Mouse (Mus musculus): Measurements from ENCODE around the gene Rxra. TPM values are rescaled to one million over a fixed set of nuclear protein-coding genes. Genes with fewer than 3 reads are reported as not detected.

Rxra gene
- polyA plus RNA-seq, 1 experiment, result 4.9 TPM

DNA sequence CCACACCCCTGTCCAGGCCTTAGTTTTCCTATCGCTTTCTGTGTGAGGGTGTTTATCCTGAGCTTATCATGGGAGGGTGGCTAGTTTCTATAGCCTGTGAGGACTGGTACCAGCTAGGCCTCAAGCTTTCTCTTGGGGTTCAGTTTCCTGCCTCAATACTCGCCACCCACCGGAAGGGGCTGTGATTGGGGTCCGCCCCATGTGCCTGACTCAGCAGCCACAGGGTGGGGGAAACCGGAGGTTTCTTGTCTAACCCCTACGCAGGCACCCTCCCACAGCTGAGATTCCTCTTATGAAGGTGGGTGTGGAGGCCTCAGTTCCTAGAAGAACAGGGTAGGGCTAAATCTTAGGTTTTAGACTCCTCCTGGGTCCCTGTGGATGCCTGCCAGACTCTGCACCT, 17.4 kb downstream of the Rxra start:
- Histone ChIP-seq H3K4me1 (ENCODE audit: control insufficient read depth, insufficient read depth, low read length) (peaks cover 6% of the 10 kb centered on the region; the same call in 1 of the 2 replicates), H3K27ac (ENCODE audit: control insufficient read depth, insufficient read depth, low read depth, low read length, poor library complexity) (no peak overlapping the region; the same call in 1 of the 2 replicates), H3K4me3 (replicated peaks; ENCODE audit: control insufficient read depth, low read depth, low read length) (no peak overlapping the region)
- WGBS, result 11% methylated on average over 6 of the region's 6 CpGs
- no peak for TF ChIP-seq POLR2A (IDR thresholded peaks at IDR 0.05; ENCODE audit: borderline replicate concordance, control insufficient read depth, low read depth, low read length)
- no peak for TF ChIP-seq CTCF (IDR thresholded peaks at IDR 0.05; ENCODE audit: control insufficient read depth, insufficient read depth, low read length)

DNA sequence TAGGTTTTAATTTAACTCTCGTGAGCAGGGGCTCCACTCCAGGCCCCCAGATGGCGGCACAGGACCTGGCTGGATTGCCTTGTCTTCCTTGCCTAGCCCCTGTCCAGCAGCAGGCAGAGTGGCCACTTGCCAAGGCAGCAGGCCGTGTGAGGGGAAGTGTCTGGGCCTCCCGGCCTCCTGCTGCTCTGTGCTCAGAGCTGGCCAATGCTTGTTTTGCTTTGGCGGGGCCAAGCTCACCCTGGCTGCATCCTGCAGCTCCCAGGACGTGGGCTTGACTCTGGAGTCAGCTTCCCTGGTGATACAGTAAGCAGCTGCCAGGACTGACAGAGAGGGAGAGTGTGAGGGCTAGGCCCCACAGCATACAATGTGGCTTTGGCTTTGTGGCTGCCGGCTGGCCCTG, 23.3 kb downstream of the Rxra start:
- H3K4me3 ChIP-seq (replicated peaks; ENCODE audit: control insufficient read depth, low read depth, low read length), result no peak overlapping the region
- 42% methylated on average over 7 of the region's 7 CpGs for WGBS
- peaks cover 3% of the 10 kb centered on the region; the same call in 1 of the 2 replicates for H3K4me1 ChIP-seq (ENCODE audit: control insufficient read depth, insufficient read depth, low read length)
- no peak overlapping the region for H3K27ac ChIP-seq (ENCODE audit: control insufficient read depth, insufficient read depth, low read depth, low read length, poor library complexity)
- TF ChIP-seq POLR2A (IDR thresholded peaks at IDR 0.05; ENCODE audit: borderline replicate concordance, control insufficient read depth, low read depth, low read length) (no peak), CTCF (IDR thresholded peaks at IDR 0.05; ENCODE audit: control insufficient read depth, insufficient read depth, low read length) (no peak)

DNA sequence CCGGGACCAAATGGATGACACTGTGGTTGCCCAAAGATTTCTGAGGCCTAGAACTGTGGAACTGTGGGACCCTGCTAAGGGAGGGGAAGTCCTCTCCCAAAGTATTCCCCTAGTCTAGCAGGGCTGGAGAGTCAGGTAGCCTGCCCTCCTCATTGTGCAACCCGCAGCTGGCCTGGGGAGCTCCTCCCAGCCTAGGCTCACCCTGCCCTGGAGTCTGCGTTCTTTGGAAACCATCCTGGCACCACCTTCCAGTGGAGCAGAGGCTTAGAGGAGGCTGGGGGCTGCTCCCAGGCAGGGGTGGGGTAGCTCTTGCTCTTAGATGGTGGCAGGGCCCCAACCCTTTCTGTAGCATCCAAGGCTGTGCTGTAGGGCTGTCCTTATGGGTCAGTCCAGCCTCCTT, 26.0 kb downstream of the Rxra start:
- 66% methylated on average over 3 of the region's 3 CpGs for WGBS
- no peak overlapping the region for H3K27ac ChIP-seq (ENCODE audit: control insufficient read depth, insufficient read depth, low read depth, low read length, poor library complexity)
- H3K4me3 ChIP-seq (replicated peaks; ENCODE audit: control insufficient read depth, low read depth, low read length), result no peak overlapping the region
- TF ChIP-seq POLR2A (IDR thresholded peaks at IDR 0.05; ENCODE audit: borderline replicate concordance, control insufficient read depth, low read depth, low read length) (no peak), CTCF (IDR thresholded peaks at IDR 0.05; ENCODE audit: control insufficient read depth, insufficient read depth, low read length) (no peak)
- H3K4me1 ChIP-seq (ENCODE audit: control insufficient read depth, insufficient read depth, low read length), result peaks cover 3% of the 10 kb centered on the region; the same call in 1 of the 2 replicates

DNA sequence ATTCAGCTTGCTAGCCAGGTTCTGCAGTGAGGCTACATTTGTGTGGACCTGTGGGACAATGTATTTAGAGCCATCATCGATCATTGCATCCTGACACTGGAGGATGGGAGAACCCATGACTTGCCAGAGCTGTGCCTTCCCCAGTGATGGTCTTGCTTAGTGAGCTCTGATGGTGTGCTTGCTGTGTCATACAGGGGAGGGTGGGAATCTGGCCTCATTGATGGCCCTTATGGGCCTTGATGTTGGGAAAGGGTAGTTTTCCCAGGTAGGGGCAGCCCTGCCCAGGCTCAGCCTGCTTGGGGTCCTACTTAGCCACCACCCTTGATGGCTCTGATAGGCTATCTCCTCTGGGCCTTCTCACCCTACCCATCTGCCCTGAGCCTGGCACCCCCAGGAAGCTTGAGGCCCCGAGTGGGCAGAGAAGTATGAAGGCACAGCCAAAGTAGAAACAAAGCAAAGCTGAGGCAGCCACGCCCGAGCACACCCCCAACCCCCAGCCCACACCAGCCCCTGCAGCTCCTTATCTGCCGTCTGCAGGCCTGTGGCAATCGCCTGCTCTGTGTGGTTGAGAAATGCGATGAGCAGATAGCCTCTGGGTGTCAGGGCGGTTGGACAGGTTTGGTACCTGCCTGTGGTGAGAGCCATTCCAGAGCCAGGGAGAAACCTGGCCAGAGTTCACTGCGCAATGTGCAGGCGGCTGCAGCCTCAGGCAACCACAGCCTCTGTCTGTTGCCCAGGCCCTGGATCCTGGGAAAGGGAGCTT, 26.8 kb downstream of the Rxra start:
- peak; percentile 32; the same call in 1 of the 2 replicates for TF ChIP-seq POLR2A (IDR thresholded peaks at IDR 0.05; ENCODE audit: borderline replicate concordance, control insufficient read depth, low read depth, low read length)
- no peak for TF ChIP-seq CTCF (IDR thresholded peaks at IDR 0.05; ENCODE audit: control insufficient read depth, insufficient read depth, low read length)
- Histone ChIP-seq H3K4me3 (replicated peaks; ENCODE audit: control insufficient read depth, low read depth, low read length) (no peak overlapping the region), H3K27ac (ENCODE audit: control insufficient read depth, insufficient read depth, low read depth, low read length, poor library complexity) (no peak overlapping the region), H3K4me1 (ENCODE audit: control insufficient read depth, insufficient read depth, low read length) (peaks cover 3% of the 10 kb centered on the region; the same call in 1 of the 2 replicates)
- 24% methylated on average over 10 of the region's 10 CpGs for WGBS

DNA sequence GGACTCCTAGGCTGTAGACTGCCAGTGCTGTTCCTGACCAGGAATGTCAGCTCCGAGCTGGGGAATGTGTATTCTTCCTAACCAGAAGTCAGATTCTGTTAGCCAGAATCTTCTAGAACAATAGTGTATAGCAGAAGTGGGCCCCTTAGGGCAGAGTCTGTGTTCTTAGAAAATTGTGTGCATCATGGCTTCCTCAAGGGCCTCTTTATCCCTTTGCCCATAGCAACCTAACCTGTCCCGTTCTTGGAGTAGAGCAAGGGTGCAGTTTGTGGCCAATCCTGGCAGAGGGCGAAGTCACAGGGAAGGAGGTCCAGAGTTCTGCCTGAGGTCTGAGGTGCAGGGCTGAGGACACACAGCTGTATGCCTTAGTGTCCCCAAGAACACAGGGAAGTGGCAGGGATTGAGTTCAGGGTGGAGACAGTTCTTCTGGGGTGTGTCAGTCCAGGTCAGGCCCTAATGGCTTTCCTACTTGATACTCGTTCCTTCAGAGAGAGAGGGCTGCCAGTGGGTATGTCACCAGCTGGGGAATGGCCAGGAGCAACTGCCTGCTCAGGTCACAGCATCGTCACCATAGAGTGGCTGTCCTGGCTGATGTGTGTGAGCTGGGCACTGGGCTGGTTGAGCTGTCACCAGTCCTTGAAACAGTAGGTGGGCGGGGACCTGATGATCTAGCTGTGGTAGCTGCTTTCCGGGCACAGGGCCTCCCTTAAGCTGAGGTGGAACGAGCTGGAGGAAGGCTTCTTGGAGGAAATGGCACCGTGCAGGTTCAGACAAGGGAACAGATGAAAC, 27.8 kb downstream of the Rxra start:
- WGBS, result 36% methylated on average over 9 of the region's 9 CpGs
- Histone ChIP-seq H3K4me1 (ENCODE audit: control insufficient read depth, insufficient read depth, low read length) (peaks cover 3% of the 10 kb centered on the region; the same call in 1 of the 2 replicates), H3K27ac (ENCODE audit: control insufficient read depth, insufficient read depth, low read depth, low read length, poor library complexity) (peak overlapping the region; percentile 0; the same call in 1 of the 2 replicates)

DNA sequence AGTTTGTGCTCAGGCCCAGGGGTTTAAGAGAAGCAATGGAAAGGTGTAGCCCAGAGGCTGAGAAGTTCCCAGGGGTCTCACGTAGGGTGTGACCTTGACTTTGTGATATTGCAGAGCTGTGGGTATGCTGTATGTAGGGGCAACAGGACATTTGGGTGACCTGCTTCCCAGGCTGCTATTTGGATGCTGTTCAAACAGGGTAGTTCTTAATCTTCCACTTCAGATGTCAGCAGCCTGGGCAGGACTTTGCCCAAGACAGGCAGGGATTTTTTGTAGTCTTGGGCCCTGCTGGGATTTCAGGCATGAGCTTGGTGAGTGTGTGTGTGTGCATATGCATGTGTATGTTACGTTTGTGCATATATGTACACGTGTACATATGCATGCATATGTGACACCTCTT, 28.4 kb downstream of the Rxra start:
- Histone ChIP-seq H3K27ac (ENCODE audit: control insufficient read depth, insufficient read depth, low read depth, low read length, poor library complexity) (no peak overlapping the region), H3K4me3 (replicated peaks; ENCODE audit: control insufficient read depth, low read depth, low read length) (no peak overlapping the region), H3K4me1 (ENCODE audit: control insufficient read depth, insufficient read depth, low read length) (peaks cover 3% of the 10 kb centered on the region; the same call in 1 of the 2 replicates)
- TF ChIP-seq POLR2A (IDR thresholded peaks at IDR 0.05; ENCODE audit: borderline replicate concordance, control insufficient read depth, low read depth, low read length) (no peak), CTCF (IDR thresholded peaks at IDR 0.05; ENCODE audit: control insufficient read depth, insufficient read depth, low read length) (no peak)
- 69% methylated on average over 3 of the region's 3 CpGs for WGBS

More for the DNA sequence above, 27.8 kb downstream of the Rxra start:
- TF ChIP-seq POLR2A (IDR thresholded peaks at IDR 0.05; ENCODE audit: borderline replicate concordance, control insufficient read depth, low read depth, low read length) (no peak), CTCF (IDR thresholded peaks at IDR 0.05; ENCODE audit: control insufficient read depth, insufficient read depth, low read length) (no peak)
- H3K4me3 ChIP-seq (replicated peaks; ENCODE audit: control insufficient read depth, low read depth, low read length), result no peak overlapping the region

DNA sequence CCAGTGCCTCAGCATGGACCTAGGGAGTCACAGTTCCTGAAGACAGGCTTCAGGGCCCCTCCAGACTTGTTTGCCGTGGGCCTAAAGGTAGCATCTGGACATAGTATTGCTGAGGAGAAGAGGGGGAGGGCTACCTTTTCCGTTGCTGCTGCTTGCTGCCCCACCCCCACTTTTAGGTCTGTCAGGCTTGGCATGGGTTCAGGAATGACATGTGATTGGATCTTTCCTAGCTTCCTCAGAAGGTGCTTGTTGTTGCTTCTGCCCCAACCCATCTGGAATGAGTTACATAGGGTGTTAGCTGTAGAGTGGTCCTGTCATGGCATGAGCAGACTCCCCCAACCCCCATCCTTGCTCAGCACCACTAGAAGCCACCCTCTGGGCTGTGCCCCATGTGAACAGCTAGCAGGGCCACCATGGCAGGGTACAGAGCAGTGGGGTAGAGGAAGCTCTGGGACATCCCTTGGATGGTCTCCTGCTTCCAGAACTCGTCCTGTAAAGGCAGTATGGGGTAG, 34.7 kb downstream of the Rxra start:
- TF ChIP-seq POLR2A (IDR thresholded peaks at IDR 0.05; ENCODE audit: borderline replicate concordance, control insufficient read depth, low read depth, low read length) (no peak), CTCF (IDR thresholded peaks at IDR 0.05; ENCODE audit: control insufficient read depth, insufficient read depth, low read length) (no peak)
- 43% methylated on average over 3 of the region's 3 CpGs for WGBS
- no peak overlapping the region for H3K4me3 ChIP-seq (replicated peaks; ENCODE audit: control insufficient read depth, low read depth, low read length)
- H3K27ac ChIP-seq (ENCODE audit: control insufficient read depth, insufficient read depth, low read depth, low read length, poor library complexity), result no peak overlapping the region
- peaks cover 10% of the 10 kb centered on the region; the same call in 1 of the 2 replicates for H3K4me1 ChIP-seq (ENCODE audit: control insufficient read depth, insufficient read depth, low read length)

DNA sequence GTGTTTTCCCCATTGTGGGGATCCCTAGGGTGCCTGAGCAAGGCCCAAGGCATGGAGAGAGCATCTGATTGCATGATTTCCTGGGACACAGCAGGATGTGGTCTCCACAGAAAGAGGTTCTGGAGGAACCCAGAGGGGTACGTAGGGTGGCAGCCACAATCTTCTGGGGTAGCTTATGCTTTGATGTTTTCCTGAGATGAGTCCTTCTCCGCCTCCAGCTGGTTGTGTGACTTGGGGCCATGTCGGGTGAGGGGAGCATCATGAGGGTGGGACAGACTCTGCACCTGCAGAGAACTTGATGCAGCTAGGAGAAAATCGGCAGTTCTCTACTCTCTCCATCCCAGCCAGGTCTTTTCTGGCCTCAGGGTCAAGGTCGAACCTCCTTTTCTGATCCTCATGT, 36.4 kb downstream of the Rxra start:
- 64% methylated on average over 5 of the region's 5 CpGs for WGBS

More for the DNA sequence above, 36.4 kb downstream of the Rxra start:
- Histone ChIP-seq H3K4me3 (replicated peaks; ENCODE audit: control insufficient read depth, low read depth, low read length) (no peak overlapping the region), H3K27ac (ENCODE audit: control insufficient read depth, insufficient read depth, low read depth, low read length, poor library complexity) (no peak overlapping the region; the same call in 1 of the 2 replicates), H3K4me1 (ENCODE audit: control insufficient read depth, insufficient read depth, low read length) (peaks cover 17% of the 10 kb centered on the region; the same call in 1 of the 2 replicates)
- TF ChIP-seq POLR2A (IDR thresholded peaks at IDR 0.05; ENCODE audit: borderline replicate concordance, control insufficient read depth, low read depth, low read length), result no peak
- no peak for TF ChIP-seq CTCF (IDR thresholded peaks at IDR 0.05; ENCODE audit: control insufficient read depth, insufficient read depth, low read length)

Measured in bone marrow, adult 2 months (tissue).